Mouse (Mus musculus): ENCODE data around the gene Tmed1. TPM values are rescaled to one million over a fixed set of nuclear protein-coding genes. Genes with fewer than 3 reads are reported as not detected.
"Not testable (repeated sequence)": the region's sequence is repeated elsewhere in the genome, so short reads cannot be mapped to it uniquely, and the experiment has no call there.

Gene Tmed1
- polyA plus RNA-seq, 1 experiment from 2014 or later, result 103 TPM

DNA sequence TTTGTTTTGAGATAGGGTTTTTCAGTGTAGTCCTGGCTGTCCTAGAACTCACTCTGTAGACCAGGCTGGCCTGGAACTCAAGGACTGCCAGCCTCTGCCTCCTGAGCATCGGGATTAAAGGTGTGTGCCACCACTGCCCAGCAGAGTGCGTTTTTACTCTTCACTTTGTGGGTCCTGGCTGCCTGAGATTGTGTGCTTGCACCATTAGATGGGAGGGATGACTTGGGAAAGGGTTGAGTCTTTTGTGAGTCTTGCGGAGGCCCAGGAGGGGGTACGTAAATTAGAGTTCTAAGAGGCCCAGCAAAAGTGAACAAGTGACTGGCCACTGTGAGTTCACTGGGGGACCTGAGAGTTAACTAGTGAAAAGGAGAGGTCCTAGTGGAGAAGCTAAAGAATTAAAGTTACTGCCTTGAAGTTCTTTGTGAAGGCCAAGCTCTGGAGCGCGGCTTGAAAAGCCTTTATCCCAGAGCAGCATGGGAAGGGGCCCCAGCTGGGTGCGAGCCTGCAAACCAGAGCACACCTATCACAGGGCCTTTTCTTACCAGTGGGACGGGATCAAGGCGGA is 35.4 kb upstream of the Tmed1 start:
- Histone ChIP-seq H3K4me3 (peak overlapping the region; percentile 88), H3K27ac (peak overlapping the region; percentile 99), H3K4me1 (replicated peaks) (peaks cover 31% of the 10 kb centered on the region), H3K27me3 (ENCODE audit: insufficient read depth, poor library complexity, severe bottlenecking) (no peaks in the 10 kb centered on the region), H3K36me3 (peaks cover 8% of the 10 kb centered on the region), H3K9me3 (no peaks in the 10 kb centered on the region)
- no peak for DNase-seq (ENCODE audit: low spot score)
- 5% methylated on average over 9 of the region's 9 CpGs for WGBS

DNA sequence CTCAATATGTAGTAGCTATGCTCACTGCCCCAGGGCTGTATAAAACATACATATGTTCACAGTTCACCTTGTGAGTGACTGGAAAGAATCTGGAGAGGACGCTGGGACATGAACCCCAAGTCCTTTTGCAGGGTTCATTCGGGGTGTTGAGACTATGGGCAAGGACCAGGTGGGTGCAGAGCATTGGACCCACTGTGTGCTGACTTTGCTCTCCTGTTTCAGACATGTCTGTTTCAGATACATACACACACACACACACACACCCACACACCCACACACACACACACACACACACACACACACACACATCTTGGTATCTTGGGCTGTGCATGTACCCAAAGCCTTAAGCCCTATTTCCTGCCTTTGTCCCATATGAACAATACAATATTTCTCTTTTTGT is 31.9 kb upstream of the Tmed1 start:
- not testable (repeated sequence) for H3K27me3 ChIP-seq (ENCODE audit: insufficient read depth, poor library complexity, severe bottlenecking); DNase-seq (ENCODE audit: low spot score); H3K27ac ChIP-seq; H3K4me3 ChIP-seq; H3K36me3 ChIP-seq; H3K9me3 ChIP-seq
- H3K4me1 ChIP-seq (replicated peaks), result peaks cover 15% of the 10 kb centered on the region
- 87% methylated on average over 2 of the region's 2 CpGs for WGBS

DNA sequence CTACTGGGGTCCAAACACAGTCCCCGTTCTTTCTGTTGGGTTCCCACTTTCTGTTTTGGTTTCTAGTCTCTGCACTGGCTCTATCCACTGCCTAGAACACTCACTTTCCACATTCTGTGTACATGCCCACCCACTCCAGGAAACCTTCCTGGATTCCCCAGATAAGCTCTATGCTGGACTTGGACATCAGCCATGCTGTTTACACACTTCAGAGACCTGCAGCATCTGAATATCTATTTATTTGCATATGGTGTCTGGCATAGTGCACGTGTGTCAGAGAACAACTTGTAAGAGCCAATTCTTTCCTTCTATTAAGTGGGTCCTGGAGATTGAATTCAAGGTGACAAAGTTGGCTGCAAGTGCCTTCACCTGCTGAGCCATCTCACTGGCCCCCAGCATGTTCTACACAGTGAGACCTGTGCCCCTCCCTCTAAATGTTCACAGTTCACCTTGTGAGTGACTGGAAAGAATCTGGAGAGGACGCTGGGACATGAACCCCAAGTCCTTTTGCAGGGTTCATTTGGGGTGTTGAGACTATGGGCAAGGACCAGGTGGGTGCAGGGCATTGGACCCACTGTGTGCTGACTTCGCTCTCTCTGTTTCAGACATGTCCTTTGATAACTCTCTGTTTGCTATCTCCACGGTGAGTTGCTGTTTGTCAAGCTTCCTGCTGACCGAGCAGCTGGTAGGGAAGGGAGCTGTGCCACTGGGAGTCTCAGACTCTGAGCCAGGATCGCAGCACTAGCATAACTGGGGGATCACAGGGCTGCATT is 30.1 kb upstream of the Tmed1 start:
- H3K27me3 ChIP-seq (ENCODE audit: insufficient read depth, poor library complexity, severe bottlenecking), result no peaks in the 10 kb centered on the region
- H3K27ac ChIP-seq, result no peak overlapping the region
- peaks cover 16% of the 10 kb centered on the region for H3K36me3 ChIP-seq
- WGBS, result 79% methylated on average over 7 of the region's 7 CpGs
- H3K9me3 ChIP-seq, result no peaks in the 10 kb centered on the region
- no peak overlapping the region for H3K4me3 ChIP-seq
- H3K4me1 ChIP-seq (replicated peaks), result peaks cover 10% of the 10 kb centered on the region
- DNase-seq (ENCODE audit: low spot score), result no peak

DNA sequence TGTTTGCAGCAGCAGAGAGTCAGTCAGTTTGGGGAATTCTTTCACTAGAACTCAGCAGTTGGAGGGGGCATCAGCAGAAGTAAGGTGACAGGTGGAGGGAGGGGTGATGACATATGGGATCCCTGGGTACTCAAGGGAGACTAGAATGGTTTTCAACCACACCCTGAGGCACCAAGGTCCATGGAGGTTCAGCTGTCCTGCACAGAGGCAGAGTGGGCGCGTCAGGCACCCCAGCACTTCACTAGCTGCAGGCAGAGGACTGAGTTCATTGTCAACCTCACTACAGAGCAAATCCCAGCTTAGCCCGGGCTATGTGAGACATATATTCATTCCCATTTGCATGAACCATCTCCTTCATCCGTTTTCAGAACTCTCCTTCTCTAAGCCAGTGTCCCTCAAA is 27.0 kb upstream of the Tmed1 start:
- Histone ChIP-seq H3K4me1 (replicated peaks) (0 out of 2 replicates have a peak, but pooled peaks cover 2% of the 10 kb centered on the region), H3K4me3 (no peak overlapping the region), H3K9me3 (no peaks in the 10 kb centered on the region), H3K27me3 (ENCODE audit: insufficient read depth, poor library complexity, severe bottlenecking) (no peaks in the 10 kb centered on the region), H3K36me3 (peaks cover 21% of the 10 kb centered on the region), H3K27ac (no peak overlapping the region)
- 77% methylated on average over 4 of the region's 4 CpGs for WGBS
- no peak for DNase-seq (ENCODE audit: low spot score)

DNA sequence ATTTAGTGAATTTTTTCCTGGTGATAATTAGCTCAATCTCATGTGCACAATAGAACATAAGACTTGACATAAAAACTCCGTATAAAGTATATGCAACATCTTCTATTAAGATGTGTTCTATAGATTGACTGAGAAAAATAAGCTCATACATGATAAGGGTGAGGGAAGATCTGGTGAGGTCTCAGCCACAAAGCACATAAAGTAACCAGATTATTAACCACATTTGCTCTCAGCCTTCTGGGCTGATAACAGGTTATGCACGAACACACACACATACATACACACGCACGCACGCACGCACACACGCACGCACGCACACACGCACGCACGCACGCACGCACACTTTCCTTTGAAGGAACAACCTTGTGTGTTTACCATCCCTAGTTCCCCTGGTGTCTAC is 26.4 kb upstream of the Tmed1 start:
- 0 out of 2 replicates have a peak, but pooled peaks cover 2% of the 10 kb centered on the region for H3K4me1 ChIP-seq (replicated peaks)
- no peak for DNase-seq (ENCODE audit: low spot score)
- H3K27me3 ChIP-seq (ENCODE audit: insufficient read depth, poor library complexity, severe bottlenecking), result no peaks in the 10 kb centered on the region
- 96% methylated on average over 14 of the region's 14 CpGs for WGBS
- no peaks in the 10 kb centered on the region for H3K9me3 ChIP-seq
- H3K36me3 ChIP-seq, result peaks cover 21% of the 10 kb centered on the region
- no peak overlapping the region for H3K27ac ChIP-seq
- no peak overlapping the region for H3K4me3 ChIP-seq

DNA sequence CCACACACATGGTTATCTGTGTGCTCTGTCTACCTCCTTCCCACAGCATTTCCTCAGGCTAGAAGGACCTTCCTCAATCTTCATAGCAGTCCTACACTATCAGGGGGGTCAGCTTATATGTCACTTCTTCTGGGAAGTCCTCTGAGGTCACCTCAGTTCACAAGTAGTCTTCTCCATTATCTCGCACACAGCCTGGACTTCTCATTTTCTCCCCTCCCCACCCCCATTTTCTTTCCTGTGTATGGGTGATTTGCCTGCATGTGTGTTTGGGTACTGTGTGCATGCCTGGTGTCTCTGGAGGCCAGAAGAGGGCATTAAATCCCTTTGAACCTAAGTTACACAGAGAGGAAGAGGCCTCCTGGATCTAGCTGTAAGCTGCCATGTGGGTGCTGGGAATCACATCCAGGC is 17.9 kb upstream of the Tmed1 start:
- no peak overlapping the region for H3K4me3 ChIP-seq
- H3K27ac ChIP-seq, result no peak overlapping the region
- H3K4me1 ChIP-seq (replicated peaks), result peaks cover 20% of the 10 kb centered on the region
- no peak for DNase-seq (ENCODE audit: low spot score)
- H3K9me3 ChIP-seq, result no peaks in the 10 kb centered on the region
- WGBS, result 68% methylated on average over 1 of the region's 1 CpGs
- no peaks in the 10 kb centered on the region for H3K27me3 ChIP-seq (ENCODE audit: insufficient read depth, poor library complexity, severe bottlenecking)
- H3K36me3 ChIP-seq, result 0 out of 2 replicates have a peak, but pooled peaks cover 7% of the 10 kb centered on the region

DNA sequence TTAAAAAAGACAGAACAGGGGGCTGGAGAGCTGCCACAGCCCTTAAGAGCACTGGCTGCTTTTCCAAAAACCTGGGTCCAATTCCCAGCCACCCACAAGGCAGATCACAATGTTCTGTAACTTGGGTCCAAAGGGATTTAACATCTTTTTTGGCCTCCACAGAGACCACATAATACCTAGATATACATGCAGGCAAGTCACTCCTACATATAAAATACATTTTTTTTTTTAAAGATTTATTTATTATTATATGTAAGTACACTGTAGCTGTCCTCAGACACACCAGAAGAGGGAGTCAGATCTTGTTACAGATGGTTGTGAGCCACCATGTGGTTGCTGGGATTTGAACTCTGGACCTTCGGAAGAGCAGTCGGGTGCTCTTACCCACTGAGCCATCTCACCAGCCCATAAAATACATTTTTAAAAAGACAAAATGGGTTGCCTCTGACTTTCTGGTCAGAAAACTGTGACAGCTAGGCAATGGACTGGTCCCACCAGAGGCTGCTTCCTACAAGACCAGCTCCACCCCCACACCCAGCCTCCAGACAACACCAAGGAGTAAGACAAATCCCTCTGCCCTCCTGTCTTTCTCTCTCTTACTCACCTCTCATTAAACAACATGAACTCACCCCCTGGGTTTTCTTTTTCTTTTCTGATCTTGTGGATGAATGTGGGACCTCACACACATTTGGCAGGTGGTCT is 17.2 kb upstream of the Tmed1 start:
- peaks cover 20% of the 10 kb centered on the region for H3K4me1 ChIP-seq (replicated peaks)

DNA sequence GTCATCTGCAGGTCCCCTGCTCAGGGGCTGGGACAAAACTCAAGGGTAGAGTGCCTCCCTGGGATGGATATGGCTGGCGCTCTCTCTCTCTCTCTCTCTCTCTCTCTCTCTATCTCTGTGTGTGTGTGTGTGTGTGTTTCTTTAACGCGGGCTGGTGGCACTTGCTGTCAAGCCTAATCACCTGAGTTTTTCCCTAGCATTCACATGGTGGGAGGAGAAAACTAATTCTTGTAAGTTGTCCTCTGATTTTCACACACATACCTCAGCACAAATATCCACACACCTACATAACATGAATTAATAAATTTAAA is 16.5 kb upstream of the Tmed1 start:
- WGBS, result 79% methylated on average over 3 of the region's 3 CpGs
- no peaks in the 10 kb centered on the region for H3K9me3 ChIP-seq
- peak overlapping the region; percentile 53; the same call in 1 of the 2 replicates for H3K27ac ChIP-seq
- H3K4me3 ChIP-seq, result no peak overlapping the region
- H3K36me3 ChIP-seq, result peaks cover 10% of the 10 kb centered on the region; the same call in 1 of the 2 replicates
- H3K27me3 ChIP-seq (ENCODE audit: insufficient read depth, poor library complexity, severe bottlenecking), result no peaks in the 10 kb centered on the region
- DNase-seq (ENCODE audit: low spot score), result no peak
- H3K4me1 ChIP-seq (replicated peaks), result peaks cover 20% of the 10 kb centered on the region

More for the DNA sequence above, 17.2 kb upstream of the Tmed1 start:
- no peak overlapping the region for H3K4me3 ChIP-seq
- H3K27ac ChIP-seq, result no peak overlapping the region
- H3K27me3 ChIP-seq (ENCODE audit: insufficient read depth, poor library complexity, severe bottlenecking), result no peaks in the 10 kb centered on the region
- 95% methylated on average over 2 of the region's 2 CpGs for WGBS
- peaks cover 7% of the 10 kb centered on the region; the same call in 1 of the 2 replicates for H3K36me3 ChIP-seq
- no peak for DNase-seq (ENCODE audit: low spot score)
- H3K9me3 ChIP-seq, result no peaks in the 10 kb centered on the region

DNA sequence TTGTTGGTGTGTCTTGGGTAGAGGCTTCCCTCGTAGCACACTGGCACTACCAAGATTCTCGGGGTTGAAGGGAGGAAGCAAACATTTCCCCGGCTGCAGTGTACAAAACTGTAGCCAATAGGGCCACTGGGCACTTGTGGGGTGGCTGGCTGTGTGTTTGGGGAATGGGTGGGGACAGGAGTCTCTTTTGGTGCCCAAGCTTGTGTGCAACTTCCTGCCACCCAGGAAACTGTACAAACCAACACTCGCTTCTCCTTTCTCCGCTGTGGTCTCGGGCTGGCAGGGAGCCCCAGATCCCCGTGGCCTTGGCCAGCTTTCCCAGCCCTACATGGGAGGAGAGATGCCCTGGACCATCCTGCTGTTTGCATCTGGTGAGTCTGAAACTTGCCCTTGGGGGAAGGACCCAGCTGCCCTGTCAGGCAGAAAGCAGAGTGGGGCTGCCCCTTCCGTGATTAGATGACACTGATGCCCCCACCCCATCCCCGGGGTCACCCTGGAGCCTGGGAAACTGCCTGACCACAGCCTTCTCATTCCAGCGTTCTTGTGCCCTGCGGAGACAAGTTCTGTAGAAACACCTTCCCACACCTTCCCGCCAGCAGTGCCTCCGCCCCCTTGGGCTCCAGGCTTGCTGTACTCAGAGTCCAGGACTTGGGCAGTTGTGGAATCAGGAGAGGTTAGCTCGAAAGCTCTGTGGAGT is 16.0 kb upstream of the Tmed1 start, which contains the start of gene AB124611:
TSS of gene AB124611 (plus strand) at position 240 of the 697 bp plus-strand sequence.
- DNase-seq (ENCODE audit: low spot score), result no peak
- 68% methylated on average over 14 of the region's 14 CpGs for WGBS
- no peaks in the 10 kb centered on the region for H3K9me3 ChIP-seq
- H3K4me3 ChIP-seq, result no peak within 1 kb of the TSS
- peaks cover 20% of the 10 kb centered on the region for H3K4me1 ChIP-seq (replicated peaks)
- no peaks in the 10 kb centered on the region for H3K27me3 ChIP-seq (ENCODE audit: insufficient read depth, poor library complexity, severe bottlenecking)
- H3K27ac ChIP-seq, result peak within 1 kb of the TSS; percentile 53
- H3K36me3 ChIP-seq, result peaks cover 9% of the 10 kb centered on the region; the same call in 1 of the 2 replicates

DNA sequence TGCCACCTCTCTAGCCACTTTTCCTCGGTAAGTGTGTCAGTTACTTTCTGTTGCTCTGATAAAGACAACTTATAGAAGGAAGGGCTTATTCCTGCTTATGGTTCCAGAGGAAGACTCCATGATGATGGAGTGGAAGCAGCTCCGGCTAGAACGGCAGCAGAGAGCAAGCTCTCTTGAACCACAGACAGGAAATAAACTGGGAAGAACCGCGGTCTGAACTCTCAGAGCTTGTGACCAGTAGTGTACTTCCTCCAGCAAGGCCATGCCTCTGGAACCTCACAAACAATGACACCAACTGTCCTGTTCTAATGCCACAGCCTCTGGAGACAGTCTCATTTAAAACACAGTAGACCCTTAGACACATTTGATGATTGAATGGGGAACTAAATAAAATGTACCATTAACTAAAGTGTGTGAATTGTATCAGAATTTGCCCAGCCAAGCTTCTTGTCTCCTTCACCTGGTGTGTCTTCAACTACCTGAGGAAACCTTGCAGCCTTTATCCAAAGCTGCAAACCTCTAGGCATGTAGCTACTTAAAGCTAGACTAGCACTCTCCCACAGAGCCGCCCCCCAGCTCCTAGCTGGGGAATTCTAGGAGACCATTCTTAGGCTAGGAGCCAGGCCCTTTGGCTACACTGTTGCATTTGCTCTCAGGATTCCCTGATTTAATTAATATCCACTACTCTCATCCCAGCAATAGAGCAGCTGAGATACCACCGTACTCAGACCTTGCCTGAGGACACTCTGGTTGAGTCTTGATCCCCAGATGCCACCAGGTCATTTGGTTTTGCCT is 15.3 kb upstream of the Tmed1 start:
- Histone ChIP-seq H3K27ac (peak overlapping the region; percentile 53; the same call in 1 of the 2 replicates), H3K9me3 (no peaks in the 10 kb centered on the region), H3K36me3 (peaks cover 3% of the 10 kb centered on the region; the same call in 1 of the 2 replicates), H3K4me3 (no peak overlapping the region), H3K27me3 (ENCODE audit: insufficient read depth, poor library complexity, severe bottlenecking) (no peaks in the 10 kb centered on the region), H3K4me1 (replicated peaks) (peaks cover 20% of the 10 kb centered on the region)
- WGBS, result 85% methylated on average over 7 of the region's 7 CpGs
- no peak for DNase-seq (ENCODE audit: low spot score)

DNA sequence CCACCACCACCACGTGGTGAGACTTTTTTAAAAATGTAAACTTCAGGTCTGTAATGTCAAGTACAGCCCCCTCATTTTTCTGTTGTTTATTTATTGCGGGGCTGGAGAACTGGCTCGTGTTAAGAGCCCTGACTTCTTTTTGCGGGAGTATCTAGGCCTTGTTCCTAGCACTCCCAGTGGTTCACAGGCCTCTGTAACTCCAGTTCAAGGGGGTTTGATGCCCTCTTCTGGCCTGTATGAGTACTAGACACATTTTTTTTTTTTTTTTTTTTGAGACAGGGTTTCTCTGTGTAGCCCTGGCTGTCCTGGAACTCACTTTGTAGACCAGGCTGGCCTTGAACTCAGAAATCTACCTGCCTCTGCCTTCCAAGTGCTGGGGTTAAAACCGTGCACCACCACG is 8.6 kb upstream of the Tmed1 start:
- not testable (repeated sequence) for H3K4me3 ChIP-seq; H3K36me3 ChIP-seq; H3K27ac ChIP-seq; DNase-seq (ENCODE audit: low spot score); H3K4me1 ChIP-seq (replicated peaks); H3K9me3 ChIP-seq; H3K27me3 ChIP-seq (ENCODE audit: insufficient read depth, poor library complexity, severe bottlenecking)
- 84% methylated on average over 6 of the region's 6 CpGs for whole genome bisulfite sequencing

DNA sequence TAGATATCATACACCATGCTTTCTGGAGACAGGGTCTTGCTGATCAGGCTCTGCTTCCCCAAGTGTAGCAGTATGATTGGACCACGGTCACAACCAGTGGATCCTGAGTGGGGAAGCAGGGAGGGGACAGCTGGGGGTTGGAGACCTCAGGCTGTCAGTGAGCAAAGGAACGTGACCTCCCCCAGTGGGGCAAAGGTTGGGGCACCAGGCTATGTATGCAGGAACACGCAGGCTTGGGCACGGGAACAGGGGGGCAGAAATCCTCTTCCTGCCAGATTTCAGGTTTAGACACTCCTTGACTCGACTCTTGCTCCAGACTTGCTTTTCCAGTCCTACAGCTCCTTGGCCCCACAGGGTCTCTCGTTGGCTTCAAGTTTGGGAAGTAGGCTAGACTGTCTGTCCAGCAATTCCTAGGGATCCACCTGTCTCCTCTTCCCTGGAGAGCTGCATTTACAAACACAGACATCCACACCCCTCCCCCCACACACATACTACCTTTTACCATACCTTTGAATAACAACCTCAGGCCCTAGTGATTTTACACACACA is 8.0 kb upstream of the Tmed1 start:
- Histone ChIP-seq H3K4me3 (no peak overlapping the region), H3K9me3 (no peaks in the 10 kb centered on the region), H3K27me3 (ENCODE audit: insufficient read depth, poor library complexity, severe bottlenecking) (no peaks in the 10 kb centered on the region), H3K4me1 (replicated peaks) (no peaks in the 10 kb centered on the region), H3K27ac (no peak overlapping the region), H3K36me3 (peaks cover 3% of the 10 kb centered on the region; the same call in 1 of the 2 replicates)
- DNase-seq (ENCODE audit: low spot score), result no peak
- WGBS, result 90% methylated on average over 6 of the region's 6 CpGs
